Mouse (Mus musculus) heart, embryonic 11.5 days (tissue): ENCODE measurements around the gene Npw. TPM values are rescaled to one million over a fixed set of nuclear protein-coding genes. Genes with fewer than 3 reads are reported as not detected.
A peak's percentile ranks its signal among the peaks of the same experiment; 100 is the strongest.

Source experiments
- ATAC-seq: fragments of 200-750 bp; cut with Nextera tagmentation; replicated peaks from 2 replicates; pipeline ENCODE4 v1.8.0; 2017; ENCODE audit warnings: moderate library complexity; ENCODE audit not compliant: insufficient number of reproducible peaks, low FRiP score, low TSS enrichment
- H3K27ac ChIP-seq: fragments of 300-500 bp; sonication (generic); 2 replicates; pipeline ENCODE4 v1.5.1; 2014; ENCODE audit warnings: mild to moderate bottlenecking, low read depth, low read length
- H3K27me3 ChIP-seq: fragments of 300-500 bp; sonication (generic); 2 replicates; pipeline ENCODE4 v1.6.1; 2014; ENCODE audit warnings: mild to moderate bottlenecking, low read length, mixed read lengths; ENCODE audit not compliant: control insufficient read depth, insufficient read depth
- H3K36me3 ChIP-seq: fragments of 300-500 bp; sonication (generic); 2 replicates; pipeline ENCODE4 v1.6.1; 2014; ENCODE audit warnings: mild to moderate bottlenecking, low read length, moderate library complexity, mixed read lengths; ENCODE audit not compliant: control insufficient read depth, insufficient read depth
- H3K4me1 ChIP-seq: fragments of 300-500 bp; sonication (generic); 2 replicates; pipeline ENCODE4 v1.6.1; 2014; ENCODE audit warnings: low read length; ENCODE audit not compliant: control insufficient read depth, insufficient read depth
- H3K4me2 ChIP-seq: fragments of 300-500 bp; sonication (generic); 2 replicates; pipeline ENCODE4 v1.6.1; 2014; ENCODE audit warnings: mild to moderate bottlenecking, moderate library complexity
- H3K4me3 ChIP-seq: fragments of 300-500 bp; sonication (generic); 2 replicates; pipeline ENCODE4 v1.5.1; 2014; ENCODE audit warnings: low read depth, low read length
- H3K9ac ChIP-seq: fragments of 300-500 bp; sonication (generic); 2 replicates; pipeline ENCODE4 v1.6.1; 2014; ENCODE audit warnings: mild to moderate bottlenecking, low read depth, low read length, moderate library complexity
- H3K9me3 ChIP-seq: fragments of 300-500 bp; sonication (generic); replicated peaks from 2 replicates; pipeline ENCODE4 v1.6.1; 2016; ENCODE audit warnings: low read length; ENCODE audit not compliant: control insufficient read depth
- WGBS: fragments of 180-500 bp; shearing (Covaris S2); extraction: QIAGEN DNeasy Blood & Tissue Kit; methylation state at CpG from one replicate; pipeline ENCODE4 v1.1.7; 2014; ENCODE audit not compliant: insufficient replicate concordance; 5-methylcytosine and 5-hydroxymethylcytosine counted together
- polyA plus RNA-seq: library from polyadenylated mRNA; unstranded; fragments of >200 nt; fragmentation: Nextera tagmentation; extraction: Ambion mirVana; gene quantifications from 2 replicates; pipeline ENCODE4 v1.2.1, GENCODE M21; 2014

Npw gene
- polyA plus RNA-seq, 1 experiment from 2014 or later: not detected

DNA sequence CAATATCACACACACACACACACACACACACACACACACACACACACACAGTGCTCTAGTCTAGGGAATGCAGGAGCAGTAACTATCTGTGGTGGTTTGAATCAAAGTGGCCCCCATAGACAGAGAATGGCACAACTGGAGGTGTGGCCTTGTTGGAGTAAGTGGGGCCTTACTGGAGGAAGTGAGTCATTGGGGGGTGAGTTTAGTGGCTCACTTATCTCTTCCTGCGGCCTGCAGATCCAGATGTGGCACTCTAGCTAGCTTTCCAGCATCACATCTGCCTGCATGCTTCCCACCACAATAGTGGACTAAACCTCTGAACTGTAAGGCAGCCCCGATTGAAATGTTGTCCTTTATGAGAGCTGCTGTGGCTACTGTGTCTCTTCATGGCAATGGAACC, 47.5 kb downstream of the Npw start:
- H3K4me2 ChIP-seq: no peak overlapping the region
- H3K27me3 ChIP-seq: no peaks in the 10 kb centered on the region; the same call in 1 of the 2 replicates
- WGBS: 50% methylated on average over 2 of the region's 2 CpGs
- H3K4me3 ChIP-seq: no peak overlapping the region
- no peak for ATAC-seq
- H3K9ac ChIP-seq: no peak overlapping the region
- H3K36me3 ChIP-seq: peaks cover 27% of the 10 kb centered on the region
- H3K4me1 ChIP-seq: peaks cover 2% of the 10 kb centered on the region; the same call in 1 of the 2 replicates
- no peaks in the 10 kb centered on the region for H3K9me3 ChIP-seq
- no peak overlapping the region for H3K27ac ChIP-seq

DNA sequence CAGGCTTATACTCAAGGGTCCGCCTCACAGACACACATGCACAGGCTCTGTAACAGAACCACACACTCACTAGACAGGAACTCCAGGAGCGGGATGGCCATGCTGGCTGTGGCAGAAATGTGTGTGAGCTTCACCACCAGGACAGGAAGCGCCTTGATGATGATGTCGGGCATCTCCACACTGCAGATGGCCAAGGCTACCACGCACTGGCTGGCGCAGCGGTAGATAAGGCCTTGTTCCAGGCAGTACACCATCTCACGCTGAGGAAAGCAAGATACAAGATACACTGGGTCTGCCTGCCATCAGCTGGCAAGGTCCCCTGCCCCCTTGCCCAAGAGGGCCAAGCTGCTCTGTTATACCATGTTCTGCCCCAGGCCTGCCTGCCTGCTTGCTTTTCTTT, 49.4 kb downstream of the Npw start:
- no peak overlapping the region for H3K4me3 ChIP-seq
- H3K9me3 ChIP-seq: no peaks in the 10 kb centered on the region
- H3K27ac ChIP-seq: no peak overlapping the region
- ATAC-seq: no peak
- H3K36me3 ChIP-seq: peaks cover 29% of the 10 kb centered on the region
- peak overlapping the region; percentile 16; the same call in 1 of the 2 replicates for H3K9ac ChIP-seq
- WGBS: 76% methylated on average over 8 of the region's 8 CpGs
- no peaks in the 10 kb centered on the region; the same call in 1 of the 2 replicates for H3K27me3 ChIP-seq
- no peak overlapping the region for H3K4me2 ChIP-seq
- peaks cover 2% of the 10 kb centered on the region; the same call in 1 of the 2 replicates for H3K4me1 ChIP-seq

DNA sequence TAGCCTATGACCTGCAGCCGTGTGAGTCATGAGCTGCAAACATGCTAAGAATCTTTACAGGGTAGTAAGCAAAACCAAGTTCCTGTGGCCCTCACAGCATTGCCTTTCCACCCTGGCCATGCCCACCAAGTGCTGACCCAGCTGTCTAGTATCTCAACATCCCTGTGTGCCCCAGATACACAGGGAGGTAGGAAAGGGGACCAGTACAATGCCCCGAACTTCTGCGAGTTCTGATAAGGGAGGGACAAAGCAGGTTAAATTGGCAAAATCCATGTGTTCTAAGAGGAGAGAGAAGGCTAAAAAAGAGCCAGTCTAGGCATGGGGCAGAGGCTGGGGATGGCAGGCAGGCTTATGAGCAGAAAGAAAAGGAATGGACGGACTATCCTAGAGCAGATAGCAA, 49.9 kb downstream of the Npw start:
- WGBS: 79% methylated on average over 4 of the region's 4 CpGs
- Histone ChIP-seq H3K27me3 (no peaks in the 10 kb centered on the region; the same call in 1 of the 2 replicates), H3K9me3 (no peaks in the 10 kb centered on the region), H3K4me2 (no peak overlapping the region), H3K4me1 (peaks cover 2% of the 10 kb centered on the region; the same call in 1 of the 2 replicates), H3K9ac (no peak overlapping the region; the same call in 1 of the 2 replicates), H3K36me3 (peaks cover 25% of the 10 kb centered on the region), H3K4me3 (no peak overlapping the region), H3K27ac (no peak overlapping the region)
- no peak for ATAC-seq

Other genes starting within 250 kb of the Npw start
- gene Rnps1, start 243.9 kb downstream of the Npw start, polyA plus RNA-seq: 262 and 267 TPM in 2 replicates
- gene Eci1, start 231.8 kb downstream of the Npw start, polyA plus RNA-seq: 190 and 199 TPM in 2 replicates
- 0.86 and 1.6 TPM in 2 replicates for gene Dnase1l2, start 215.4 kb downstream of the Npw start, polyA plus RNA-seq
- gene E4f1, start 188.1 kb downstream of the Npw start, polyA plus RNA-seq: 14.0 and 17.6 TPM in 2 replicates
- 75.8 and 77.2 TPM in 2 replicates for gene Pgp, start 188.1 kb downstream of the Npw start, polyA plus RNA-seq
- gene Bricd5, start 184.6 kb downstream of the Npw start, polyA plus RNA-seq: 0.21 and 0.42 TPM in 2 replicates
- 17.5 and 20.9 TPM in 2 replicates for gene Mlst8, start 179.4 kb downstream of the Npw start, polyA plus RNA-seq
- 0.40 and 0.49 TPM in 2 replicates for gene Caskin1, start 169.9 kb downstream of the Npw start, polyA plus RNA-seq
- gene Traf7, start 130.5 kb downstream of the Npw start, polyA plus RNA-seq: 72.3 and 80.1 TPM in 2 replicates
- gene Rab26, start 124.2 kb downstream of the Npw start, polyA plus RNA-seq: 1.1 and 1.9 TPM in 2 replicates
- gene Pkd1, start 108.6 kb downstream of the Npw start, polyA plus RNA-seq: 8.9 and 9.2 TPM in 2 replicates
- 46.7 and 50.6 TPM in 2 replicates for gene Tsc2, start 25.8 kb downstream of the Npw start, polyA plus RNA-seq
- 9.1 and 9.8 TPM in 2 replicates for gene Nthl1, start 25.8 kb downstream of the Npw start, polyA plus RNA-seq
- 52.7 and 58.0 TPM in 2 replicates for gene Slc9a3r2, start 8.1 kb downstream of the Npw start, polyA plus RNA-seq
- gene Zfp598, start 11.2 kb upstream of the Npw start, polyA plus RNA-seq: 19.7 and 22.0 TPM in 2 replicates
- 0.39 and 0.65 TPM in 2 replicates for gene Syngr3, start 31.5 kb upstream of the Npw start, polyA plus RNA-seq
- gene Gfer, start 37.7 kb upstream of the Npw start, polyA plus RNA-seq: 36.7 and 39.0 TPM in 2 replicates
- 0.49 and 1.1 TPM in 2 replicates for gene Noxo1, start 37.8 kb upstream of the Npw start, polyA plus RNA-seq
- 50.9 and 54.8 TPM in 2 replicates for gene Tbl3, start 49.2 kb upstream of the Npw start, polyA plus RNA-seq
- not detected in 2 replicates for gene Rnf151, start 59.6 kb upstream of the Npw start, polyA plus RNA-seq
- gene Rps2, start 59.7 kb upstream of the Npw start, polyA plus RNA-seq: 1,091 and 1,195 TPM in 2 replicates
- 373 and 401 TPM in 2 replicates for gene Ndufb10, start 66.0 kb upstream of the Npw start, polyA plus RNA-seq
- gene Rpl3l, start 69.4 kb upstream of the Npw start, polyA plus RNA-seq: 0.40 and 0.44 TPM in 2 replicates
- 19.5 and 20.9 TPM in 2 replicates for gene Msrb1, start 78.2 kb upstream of the Npw start, polyA plus RNA-seq
- gene Hs3st6, start 94.5 kb upstream of the Npw start, polyA plus RNA-seq: 0.34 TPM in 1 of 2 replicates, not detected in the other
- gene Meiob, start 145.8 kb upstream of the Npw start, polyA plus RNA-seq: not detected in 2 replicates
- gene Hagh, start 181.7 kb upstream of the Npw start, polyA plus RNA-seq: 42.6 and 48.8 TPM in 2 replicates
- gene Fahd1, start 191.9 kb upstream of the Npw start, polyA plus RNA-seq: 38.0 and 39.5 TPM in 2 replicates
- gene Igfals, start 207.5 kb upstream of the Npw start, polyA plus RNA-seq: 0.14 TPM in 1 of 2 replicates, not detected in the other
- 42.3 and 43.3 TPM in 2 replicates for gene Nubp2, start 227.9 kb upstream of the Npw start, polyA plus RNA-seq
- gene Spsb3, start 228.2 kb upstream of the Npw start, polyA plus RNA-seq: 25.2 and 26.5 TPM in 2 replicates
- 15.3 and 19.3 TPM in 2 replicates for gene Eme2, start 236.6 kb upstream of the Npw start, polyA plus RNA-seq
- 85.6 and 92.1 TPM in 2 replicates for gene Mrps34, start 236.7 kb upstream of the Npw start, polyA plus RNA-seq
- 35.7 and 37.9 TPM in 2 replicates for gene Nme3, start 238.0 kb upstream of the Npw start, polyA plus RNA-seq